Mouse (Mus musculus): ENCODE measurements around the gene Gimap8. TPM values are rescaled to one million over a fixed set of nuclear protein-coding genes. Genes with fewer than 3 reads are reported as not detected.

The Gimap8 gene
- polyA plus RNA-seq, 1 experiment from 2014 or later = 11.8 TPM

GRCm38 (mm10) chr6:48637811-48638500 lies 9.1 kb upstream of the Gimap8 start:
- DNase-seq (ENCODE audit: low spot score) = no peak

GRCm38 (mm10) chr6:48638553-48638952 lies 8.5 kb upstream of the Gimap8 start:
- DNase-seq (ENCODE audit: low spot score) = no peak

GRCm38 (mm10) chr6:48641391-48641790 lies 5.6 kb upstream of the Gimap8 start:
- DNase-seq (ENCODE audit: low spot score) = no peak

GRCm38 (mm10) chr6:48642764-48643292 lies 4.2 kb upstream of the Gimap8 start:
- peak; percentile 68 for DNase-seq (ENCODE audit: low spot score)

- peak; percentile 86 for DNase-seq (ENCODE audit: low spot score)
Measured at GRCm38 (mm10) chr6:48645660-48646308, 1.2 kb upstream of the Gimap8 start.

- no peak for DNase-seq (ENCODE audit: low spot score)
Measured at GRCm38 (mm10) chr6:48646309-48646690, 734 bp upstream of the Gimap8 start.

- no peak for DNase-seq (ENCODE audit: low spot score)
Measured at GRCm38 (mm10) chr6:48647611-48648010, 577 bp downstream of the Gimap8 start.

GRCm38 (mm10) chr6:48648779-48649178 lies 1.7 kb downstream of the Gimap8 start:
- DNase-seq (ENCODE audit: low spot score) = no peak

- DNase-seq (ENCODE audit: low spot score) = no peak
Measured at GRCm38 (mm10) chr6:48650041-48650440, 3.0 kb downstream of the Gimap8 start.

- no peak for DNase-seq (ENCODE audit: low spot score)
Measured at GRCm38 (mm10) chr6:48658721-48659120, 11.7 kb downstream of the Gimap8 start.

- DNase-seq (ENCODE audit: low spot score) = no peak
Measured at GRCm38 (mm10) chr6:48664750-48665149, 17.7 kb downstream of the Gimap8 start.

GRCm38 (mm10) chr6:48665471-48665870 lies 18.4 kb downstream of the Gimap8 start:
- no peak for DNase-seq (ENCODE audit: low spot score)

- no peak for DNase-seq (ENCODE audit: low spot score)
Measured at GRCm38 (mm10) chr6:48666159-48666586, 19.1 kb downstream of the Gimap8 start.

GRCm38 (mm10) chr6:48668022-48668421 lies 21.0 kb downstream of the Gimap8 start:
- no peak for DNase-seq (ENCODE audit: low spot score)

GRCm38 (mm10) chr6:48669446-48669969 lies 22.5 kb downstream of the Gimap8 start:
- no peak for DNase-seq (ENCODE audit: low spot score)

GRCm38 (mm10) chr6:48674291-48675058 lies 27.4 kb downstream of the Gimap8 start:
- DNase-seq (ENCODE audit: low spot score) = peak; percentile 41

GRCm38 (mm10) chr6:48675400-48675930 lies 28.4 kb downstream of the Gimap8 start:
- DNase-seq (ENCODE audit: low spot score) = no peak

- DNase-seq (ENCODE audit: low spot score) = peak; percentile 89
Measured at GRCm38 (mm10) chr6:48675931-48676859, 29.2 kb downstream of the Gimap8 start, which contains the start of gene Gimap9. Gimap9 (plus strand) TSS chr6:48676129.

GRCm38 (mm10) chr6:48676860-48677415 lies 29.9 kb downstream of the Gimap8 start:
- DNase-seq (ENCODE audit: low spot score) = no peak
